Mouse (Mus musculus): Measurements from ENCODE around the gene Tmem92. TPM values are rescaled to one million over a fixed set of nuclear protein-coding genes. Genes with fewer than 3 reads are reported as not detected.
"Not testable (repeated sequence)": the region's sequence is repeated elsewhere in the genome, so short reads cannot be mapped to it uniquely, and the experiment has no call there.

Gene Tmem92
- polyA plus RNA-seq (2014; fragmentation: Nextera tagmentation; extraction: Ambion mirVana) = not detected in 2 replicates

- H3K27ac ChIP-seq (ENCODE audit: low read depth, low read length) = no peak within 1 kb of the TSS
- H3K9ac ChIP-seq (ENCODE audit: low read depth, low read length) = no peak within 1 kb of the TSS
- DNase-seq (ENCODE audit: low spot score) (no peak), ATAC-seq (ENCODE audit: low FRiP score) (no peak)
- H3K9me3 ChIP-seq (ENCODE audit: control insufficient read depth, low read length) = no peaks in the 10 kb centered on the region
- no peak within 1 kb of the TSS for H3K4me3 ChIP-seq (ENCODE audit: low read depth, low read length)
- H3K4me1 ChIP-seq (replicated peaks; ENCODE audit: control insufficient read depth, insufficient read depth, low read length) = no peaks in the 10 kb centered on the region
- H3K27me3 ChIP-seq (ENCODE audit: control insufficient read depth, insufficient read depth, low read length) = no peaks in the 10 kb centered on the region
- no peak within 1 kb of the TSS for H3K4me2 ChIP-seq (replicated peaks; ENCODE audit: low read depth, low read length)
- no peaks in the 10 kb centered on the region for H3K36me3 ChIP-seq (ENCODE audit: control insufficient read depth, insufficient read depth, low read length)
These were observed at the start of gene Tmem92 for GRCm38 (mm10) chr11:94782603-94783002. Tmem92 (minus strand) TSS chr11:94782703.

- no peaks in the 10 kb centered on the region for H3K36me3 ChIP-seq (ENCODE audit: control insufficient read depth, insufficient read depth, low read length)
- no peak overlapping the region for H3K9ac ChIP-seq (ENCODE audit: low read depth, low read length)
- H3K4me2 ChIP-seq (replicated peaks; ENCODE audit: low read depth, low read length) = no peak overlapping the region
- no peaks in the 10 kb centered on the region for H3K4me1 ChIP-seq (replicated peaks; ENCODE audit: control insufficient read depth, insufficient read depth, low read length)
- H3K27ac ChIP-seq (ENCODE audit: low read depth, low read length) = no peak overlapping the region
- H3K9me3 ChIP-seq (ENCODE audit: control insufficient read depth, low read length) = no peaks in the 10 kb centered on the region
- no peak for ATAC-seq (ENCODE audit: low FRiP score)
- H3K27me3 ChIP-seq (ENCODE audit: control insufficient read depth, insufficient read depth, low read length) = no peaks in the 10 kb centered on the region
- H3K4me3 ChIP-seq (ENCODE audit: low read depth, low read length) = no peak overlapping the region
- 71% methylated on average over 3 of the region's 3 CpGs for WGBS
- DNase-seq (ENCODE audit: low spot score) = no peak
These were observed 46.5 kb upstream of the Tmem92 start for GRCm38 (mm10) chr11:94828966-94829365.

GRCm38 (mm10) chr11:94819427-94819826 lies 36.9 kb upstream of the Tmem92 start:
- H3K4me2 ChIP-seq (replicated peaks; ENCODE audit: low read depth, low read length); H3K27me3 ChIP-seq (ENCODE audit: control insufficient read depth, insufficient read depth, low read length); H3K9ac ChIP-seq (ENCODE audit: low read depth, low read length); H3K27ac ChIP-seq (ENCODE audit: low read depth, low read length); H3K9me3 ChIP-seq (ENCODE audit: control insufficient read depth, low read length); H3K36me3 ChIP-seq (ENCODE audit: control insufficient read depth, insufficient read depth, low read length); ATAC-seq (ENCODE audit: low FRiP score); H3K4me3 ChIP-seq (ENCODE audit: low read depth, low read length); H3K4me1 ChIP-seq (replicated peaks; ENCODE audit: control insufficient read depth, insufficient read depth, low read length): not testable (repeated sequence)
- DNase-seq (ENCODE audit: low spot score) = peak; percentile 18

- DNase-seq (ENCODE audit: low spot score) = peak; percentile 15
- not testable (repeated sequence) for H3K4me1 ChIP-seq (replicated peaks; ENCODE audit: control insufficient read depth, insufficient read depth, low read length); H3K27ac ChIP-seq (ENCODE audit: low read depth, low read length); H3K27me3 ChIP-seq (ENCODE audit: control insufficient read depth, insufficient read depth, low read length); H3K4me3 ChIP-seq (ENCODE audit: low read depth, low read length); H3K36me3 ChIP-seq (ENCODE audit: control insufficient read depth, insufficient read depth, low read length); ATAC-seq (ENCODE audit: low FRiP score); H3K9ac ChIP-seq (ENCODE audit: low read depth, low read length); H3K4me2 ChIP-seq (replicated peaks; ENCODE audit: low read depth, low read length); H3K9me3 ChIP-seq (ENCODE audit: control insufficient read depth, low read length)
These were observed 36.4 kb upstream of the Tmem92 start for GRCm38 (mm10) chr11:94818946-94819345.

- H3K4me2 ChIP-seq (replicated peaks; ENCODE audit: low read depth, low read length); ATAC-seq (ENCODE audit: low FRiP score); H3K4me1 ChIP-seq (replicated peaks; ENCODE audit: control insufficient read depth, insufficient read depth, low read length); DNase-seq (ENCODE audit: low spot score); H3K4me3 ChIP-seq (ENCODE audit: low read depth, low read length); H3K9ac ChIP-seq (ENCODE audit: low read depth, low read length); H3K9me3 ChIP-seq (ENCODE audit: control insufficient read depth, low read length); H3K27ac ChIP-seq (ENCODE audit: low read depth, low read length); H3K36me3 ChIP-seq (ENCODE audit: control insufficient read depth, insufficient read depth, low read length); H3K27me3 ChIP-seq (ENCODE audit: control insufficient read depth, insufficient read depth, low read length): not testable (repeated sequence)
- WGBS = 67% methylated on average over 2 of the region's 3 CpGs
These were observed 29.0 kb upstream of the Tmem92 start for GRCm38 (mm10) chr11:94811537-94811936.

- Histone ChIP-seq H3K4me2 (replicated peaks; ENCODE audit: low read depth, low read length) (no peak overlapping the region), H3K27ac (ENCODE audit: low read depth, low read length) (no peak overlapping the region), H3K9me3 (ENCODE audit: control insufficient read depth, low read length) (no peaks in the 10 kb centered on the region), H3K9ac (ENCODE audit: low read depth, low read length) (no peak overlapping the region), H3K36me3 (ENCODE audit: control insufficient read depth, insufficient read depth, low read length) (no peaks in the 10 kb centered on the region), H3K4me3 (ENCODE audit: low read depth, low read length) (no peak overlapping the region), H3K4me1 (replicated peaks; ENCODE audit: control insufficient read depth, insufficient read depth, low read length) (no peaks in the 10 kb centered on the region), H3K27me3 (ENCODE audit: control insufficient read depth, insufficient read depth, low read length) (no peaks in the 10 kb centered on the region)
- DNase-seq (ENCODE audit: low spot score) (no peak), ATAC-seq (ENCODE audit: low FRiP score) (no peak)
These were observed 9.2 kb upstream of the Tmem92 start for GRCm38 (mm10) chr11:94791700-94792099.

GRCm38 (mm10) chr11:94785247-94785646 lies 2.7 kb upstream of the Tmem92 start:
- H3K4me2 ChIP-seq (replicated peaks; ENCODE audit: low read depth, low read length) = no peak overlapping the region
- no peak overlapping the region for H3K9ac ChIP-seq (ENCODE audit: low read depth, low read length)
- DNase-seq (ENCODE audit: low spot score) = peak; percentile 68
- no peaks in the 10 kb centered on the region for H3K36me3 ChIP-seq (ENCODE audit: control insufficient read depth, insufficient read depth, low read length)
- no peaks in the 10 kb centered on the region for H3K9me3 ChIP-seq (ENCODE audit: control insufficient read depth, low read length)
- H3K27ac ChIP-seq (ENCODE audit: low read depth, low read length) = no peak overlapping the region
- no peak overlapping the region for H3K4me3 ChIP-seq (ENCODE audit: low read depth, low read length)
- 10% methylated on average over 2 of the region's 2 CpGs for WGBS
- no peaks in the 10 kb centered on the region for H3K4me1 ChIP-seq (replicated peaks; ENCODE audit: control insufficient read depth, insufficient read depth, low read length)
- no peaks in the 10 kb centered on the region for H3K27me3 ChIP-seq (ENCODE audit: control insufficient read depth, insufficient read depth, low read length)
- no peak for ATAC-seq (ENCODE audit: low FRiP score)

GRCm38 (mm10) chr11:94774887-94775497 lies 7.5 kb downstream of the Tmem92 start:
- WGBS = 84% methylated on average over 5 of the region's 5 CpGs
- Histone ChIP-seq H3K4me1 (replicated peaks; ENCODE audit: control insufficient read depth, insufficient read depth, low read length) (no peaks in the 10 kb centered on the region), H3K27me3 (ENCODE audit: control insufficient read depth, insufficient read depth, low read length) (no peaks in the 10 kb centered on the region), H3K4me3 (ENCODE audit: low read depth, low read length) (no peak overlapping the region), H3K27ac (ENCODE audit: low read depth, low read length) (no peak overlapping the region), H3K36me3 (ENCODE audit: control insufficient read depth, insufficient read depth, low read length) (no peaks in the 10 kb centered on the region), H3K9me3 (ENCODE audit: control insufficient read depth, low read length) (no peaks in the 10 kb centered on the region), H3K4me2 (replicated peaks; ENCODE audit: low read depth, low read length) (no peak overlapping the region), H3K9ac (ENCODE audit: low read depth, low read length) (no peak overlapping the region)
- DNase-seq (ENCODE audit: low spot score) (no peak), ATAC-seq (ENCODE audit: low FRiP score) (no peak)

- H3K36me3 ChIP-seq (ENCODE audit: control insufficient read depth, insufficient read depth, low read length) = no peaks in the 10 kb centered on the region
- no peak overlapping the region for H3K9ac ChIP-seq (ENCODE audit: low read depth, low read length)
- H3K4me1 ChIP-seq (replicated peaks; ENCODE audit: control insufficient read depth, insufficient read depth, low read length) = no peaks in the 10 kb centered on the region
- ATAC-seq (ENCODE audit: low FRiP score) (no peak), DNase-seq (ENCODE audit: low spot score) (peak; percentile 18)
- no peak overlapping the region for H3K4me2 ChIP-seq (replicated peaks; ENCODE audit: low read depth, low read length)
- H3K9me3 ChIP-seq (ENCODE audit: control insufficient read depth, low read length) = no peaks in the 10 kb centered on the region
- H3K27me3 ChIP-seq (ENCODE audit: control insufficient read depth, insufficient read depth, low read length) = no peaks in the 10 kb centered on the region
- no peak overlapping the region for H3K4me3 ChIP-seq (ENCODE audit: low read depth, low read length)
- H3K27ac ChIP-seq (ENCODE audit: low read depth, low read length) = no peak overlapping the region
- WGBS = 79% methylated on average over 1 of the region's 1 CpGs
These were observed 8.7 kb downstream of the Tmem92 start for GRCm38 (mm10) chr11:94773851-94774250.
